Comparison of ENCODE assay signal across 8 mouse cellular contexts in the genomic region with DNA sequence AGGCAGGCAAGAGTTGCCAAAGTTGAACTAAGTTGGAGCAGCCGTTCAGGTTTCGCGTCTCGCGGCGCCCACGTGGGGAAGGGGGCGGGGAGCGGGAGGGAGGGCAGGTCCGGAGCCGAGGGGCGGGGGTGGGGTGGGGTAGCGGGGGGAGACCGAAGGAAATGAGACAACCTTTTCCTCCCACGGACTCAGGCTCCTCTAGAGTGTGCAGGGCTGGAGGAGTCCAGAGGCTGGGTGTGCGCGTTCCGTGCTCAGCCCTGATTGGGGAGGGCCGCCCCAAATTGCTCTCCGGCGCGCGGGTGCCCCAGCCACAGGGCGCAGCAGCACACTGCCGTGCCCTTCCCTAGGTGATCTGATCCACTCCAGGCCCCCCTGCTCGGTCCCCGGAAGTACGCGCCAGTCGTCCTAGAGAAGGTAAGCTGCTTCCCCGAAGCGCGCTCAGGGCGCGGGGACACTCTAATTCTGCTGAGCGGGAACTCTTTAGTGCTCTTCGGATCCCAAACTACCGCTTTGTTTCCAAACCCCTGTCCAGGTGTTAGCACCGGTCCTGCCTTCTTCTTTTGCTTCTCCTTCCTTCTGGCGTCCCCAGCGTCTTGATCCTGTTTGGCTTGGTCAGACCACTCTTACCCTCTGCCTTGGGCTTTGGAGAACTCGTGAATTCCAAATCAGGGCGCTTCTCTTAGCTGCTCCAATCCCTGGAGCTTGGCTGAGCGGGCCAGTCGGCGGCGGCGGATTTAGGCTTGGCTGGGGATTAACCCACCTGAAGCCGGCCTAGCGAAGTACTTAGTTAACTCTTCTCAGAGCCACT. TPM values are rescaled to one million over a fixed set of nuclear protein-coding genes. Genes with fewer than 3 reads are reported as not detected.
DNase-seq lines count a peak whose midpoint lies in the region; ATAC-seq lines count a peak whose summit lies in the region.

No protein-coding gene starts in this region.

- H3K27me3 ChIP-seq in megakaryocyte, embryonic 14.5 days (replicated peaks): peaks cover 87% of the 10 kb centered on the region
- H3K27me3 ChIP-seq in heart, embryonic 13.5 days (replicated peaks): peaks cover 30% of the 10 kb centered on the region
- no peaks in the 10 kb centered on the region for H3K27me3 ChIP-seq in stomach, embryonic 16.5 days (ENCODE audit: control insufficient read depth, insufficient read depth, low read length)

- no peak for ATAC-seq in megakaryocyte, adult 5-6 weeks (ENCODE audit: poor library complexity, severe bottlenecking)
- ATAC-seq in heart, embryonic 13.5 days (ENCODE audit: extremely low read depth, insufficient number of reproducible peaks, low FRiP score, low TSS enrichment): peak; percentile 15; the same call in 1 of the 2 replicates
- peak; percentile 72 for ATAC-seq in stomach, embryonic 16.5 days (ENCODE audit: insufficient read depth, low FRiP score)

- H3K4me3 ChIP-seq in megakaryocyte, embryonic 14.5 days (replicated peaks): peak overlapping the region; percentile 91
- H3K4me3 ChIP-seq in heart, embryonic 13.5 days: peak overlapping the region; percentile 74
- peak overlapping the region; percentile 75 for H3K4me3 ChIP-seq in stomach, embryonic 16.5 days (replicated peaks; ENCODE audit: low read length)

- no peaks in the 10 kb centered on the region for H3K36me3 ChIP-seq in megakaryocyte, embryonic 14.5 days (replicated peaks; ENCODE audit: low read length)
- no peaks in the 10 kb centered on the region for H3K36me3 ChIP-seq in heart, embryonic 13.5 days
- H3K36me3 ChIP-seq in stomach, embryonic 16.5 days (ENCODE audit: control insufficient read depth, insufficient read depth, low read length): no peaks in the 10 kb centered on the region

- WGBS in heart, embryonic 13.5 days: under 1% methylated on average over 47 of the region's 50 CpGs
- WGBS in stomach, embryonic 16.5 days: under 1% methylated on average over 43 of the region's 50 CpGs

- H3K27ac ChIP-seq in heart, embryonic 13.5 days (replicated peaks): peak overlapping the region; percentile 47; the same call in 1 of the 2 replicates
- H3K27ac ChIP-seq in stomach, embryonic 16.5 days (ENCODE audit: low read length): peak overlapping the region; percentile 84

- H3K4me1 ChIP-seq in megakaryocyte, embryonic 14.5 days: peaks cover 20% of the 10 kb centered on the region
- peaks cover 48% of the 10 kb centered on the region for H3K4me1 ChIP-seq in heart, embryonic 13.5 days
- H3K4me1 ChIP-seq in stomach, embryonic 16.5 days (ENCODE audit: control insufficient read depth, insufficient read depth, low read length): peaks cover 19% of the 10 kb centered on the region

- H3K4me2 ChIP-seq in heart, embryonic 13.5 days: peak overlapping the region; percentile 99
- H3K4me2 ChIP-seq in stomach, embryonic 16.5 days (ENCODE audit: low read depth, low read length): peak overlapping the region; percentile 85

- DNase-seq in embryo, embryonic 10.5 days (ENCODE audit: low spot score): peak; percentile 66
- DNase-seq in kidney, postnatal 10 days: peak; percentile 82
- peak; percentile 68 to 75 for DNase-seq in lung, postnatal 4 days
- DNase-seq in spleen, postnatal 4 days (ENCODE audit: low spot score in 2 of 2): no peak

- no peaks in the 10 kb centered on the region for H3K9me3 ChIP-seq in megakaryocyte, embryonic 14.5 days
- no peaks in the 10 kb centered on the region for H3K9me3 ChIP-seq in heart, embryonic 13.5 days
- H3K9me3 ChIP-seq in stomach, embryonic 16.5 days (replicated peaks; ENCODE audit: control insufficient read depth, low read length): no peaks in the 10 kb centered on the region

- peak overlapping the region; percentile 83 for H3K9ac ChIP-seq in heart, embryonic 13.5 days
- peak overlapping the region; percentile 80 for H3K9ac ChIP-seq in stomach, embryonic 16.5 days (ENCODE audit: low read length)

RNA-seq across cellular contexts. Expression of a gene that starts 0.8 kb away (rescaled TPM):
- 0.83 TPM in 1 of 2 replicates, not detected in the other for polyA plus RNA-seq in megakaryocyte, embryonic 14.5 days (2012; ENCODE audit: insufficient read depth, low replicate concordance)
- not detected in 2 replicates for total RNA-seq in megakaryocyte, adult 5-6 weeks (2015)
- total RNA-seq in megakaryocyte, adult 5-6 weeks (2017): not detected in 2 replicates
- 6.9 and 7.9 TPM in 2 replicates for polyA plus RNA-seq in heart, embryonic 13.5 days (2015; fragmentation: Nextera tagmentation; extraction: Ambion mirVana)
- 16.1 and 17.6 TPM in 2 replicates for polyA plus RNA-seq in stomach, embryonic 16.5 days (2015; fragmentation: Nextera tagmentation; extraction: Ambion mirVana)

Comparison
In these comparisons a context has a peak if more than half of its experiments do, and no peak if none do; other contexts are left out.
1. DNase-seq: peak in embryo, embryonic 10.5 days (single experiment), kidney, postnatal 10 days (single experiment) and lung, postnatal 4 days (2 of 2); none in spleen, postnatal 4 days (0 of 2).
2. Peak in every context shown above with its lines, with median percentiles within 50 percentile points of each other: H3K4me3 ChIP-seq.